Mouse (Mus musculus) thymus, postnatal 0 days (tissue): ENCODE data around the gene Srsf6. TPM values are rescaled to one million over a fixed set of nuclear protein-coding genes. Genes with fewer than 3 reads are reported as not detected.

Experiments used
- DNase-seq: peaks from one replicate; pipeline ENCODE4 v3.0.0-alpha.2; 2015; ENCODE audit warnings: low spot score
- polyA plus RNA-seq: library from polyadenylated mRNA; unstranded; fragments of >200 nt; fragmentation: Nextera tagmentation; extraction: Ambion mirVana; gene quantifications from 2 replicates; pipeline ENCODE4 v1.2.1, GENCODE M21; 2015

Gene Srsf6
- polyA plus RNA-seq, 1 experiment from 2014 or later, result 203 TPM

DNA sequence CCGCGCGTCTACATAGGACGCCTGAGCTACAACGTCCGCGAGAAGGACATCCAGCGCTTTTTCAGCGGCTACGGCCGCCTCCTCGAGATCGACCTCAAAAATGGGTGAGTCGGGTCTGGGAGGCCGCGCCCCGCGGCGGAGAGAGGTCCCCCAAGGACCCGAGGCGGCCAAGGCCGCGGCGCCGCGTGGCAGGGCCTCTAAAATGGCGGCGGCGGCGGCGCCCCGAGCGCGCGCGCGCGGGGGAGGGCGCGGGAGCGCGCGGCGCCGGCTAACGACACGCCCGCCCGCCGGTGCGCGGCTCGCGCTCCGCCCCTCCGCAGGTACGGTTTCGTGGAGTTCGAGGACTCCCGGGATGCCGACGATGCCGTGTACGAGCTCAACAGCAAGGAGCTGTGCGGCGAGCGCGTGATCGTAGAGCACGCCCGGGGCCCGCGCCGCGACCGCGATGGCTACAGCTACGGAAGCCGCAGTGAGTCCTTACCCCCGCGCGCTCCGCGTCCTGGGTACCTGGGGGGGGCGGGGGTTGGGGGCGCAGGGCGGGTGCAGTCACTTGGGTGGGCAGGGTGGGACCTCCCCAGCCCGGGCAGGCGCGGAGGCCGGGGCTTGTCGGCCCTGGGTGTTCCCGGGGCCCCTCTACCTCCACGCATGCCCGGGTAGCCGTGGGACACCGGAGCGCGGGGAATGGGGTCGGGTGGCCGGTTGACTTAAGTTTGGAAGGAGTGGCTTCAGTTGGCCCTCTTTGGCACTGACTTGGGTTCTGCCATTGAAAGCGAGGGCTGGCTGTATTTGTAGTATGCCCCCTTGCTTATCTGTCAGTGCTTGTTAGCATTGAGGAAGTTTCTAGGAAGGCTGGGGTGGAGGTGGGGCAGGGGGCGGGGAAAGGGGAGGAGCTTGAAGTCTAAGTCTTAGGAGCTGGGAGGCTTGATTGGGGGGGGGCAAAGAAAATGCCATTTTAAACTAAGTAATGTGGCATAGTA is 634 bp downstream of the Srsf6 start:
- DNase-seq, result peak; percentile 69

DNA sequence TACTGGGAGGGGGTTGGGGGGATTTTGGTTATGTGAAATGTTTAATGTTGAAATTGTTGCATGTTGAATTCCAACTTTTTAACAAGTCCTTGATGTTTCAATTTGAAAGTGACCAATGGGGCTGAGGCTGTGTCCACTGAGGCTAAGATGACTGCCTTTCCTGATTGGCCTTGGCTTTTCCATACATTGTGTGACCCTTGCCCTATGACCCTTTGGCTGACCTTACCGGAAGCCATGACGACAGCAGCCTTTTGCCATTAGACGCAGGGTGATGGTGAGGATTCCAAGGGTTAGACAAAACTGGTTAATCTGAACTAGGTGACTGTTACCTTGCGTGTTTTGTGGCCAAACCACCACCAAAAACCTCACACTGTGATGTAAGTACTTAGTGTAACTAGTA is 1.4 kb downstream of the Srsf6 start:
- no peak for DNase-seq

DNA sequence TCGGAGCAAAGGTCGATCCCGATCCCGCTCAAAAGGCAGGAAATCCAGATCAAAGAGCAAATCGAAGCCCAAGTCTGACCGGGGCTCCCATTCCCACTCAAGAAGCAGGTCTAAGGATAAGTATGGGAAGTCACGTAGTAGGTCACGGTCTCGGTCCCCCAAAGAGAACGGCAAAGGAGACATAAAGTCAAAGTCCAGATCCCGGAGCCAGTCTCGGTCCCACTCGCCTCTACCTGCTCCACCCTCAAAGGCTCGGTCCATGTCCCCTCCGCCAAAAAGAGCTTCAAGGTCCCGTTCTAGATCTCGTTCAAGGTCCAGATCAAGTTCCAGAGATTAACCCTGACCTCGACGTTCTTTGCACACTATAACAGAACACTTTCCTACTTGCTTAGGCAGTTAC is 3.1 kb downstream of the Srsf6 start:
- no peak for DNase-seq

DNA sequence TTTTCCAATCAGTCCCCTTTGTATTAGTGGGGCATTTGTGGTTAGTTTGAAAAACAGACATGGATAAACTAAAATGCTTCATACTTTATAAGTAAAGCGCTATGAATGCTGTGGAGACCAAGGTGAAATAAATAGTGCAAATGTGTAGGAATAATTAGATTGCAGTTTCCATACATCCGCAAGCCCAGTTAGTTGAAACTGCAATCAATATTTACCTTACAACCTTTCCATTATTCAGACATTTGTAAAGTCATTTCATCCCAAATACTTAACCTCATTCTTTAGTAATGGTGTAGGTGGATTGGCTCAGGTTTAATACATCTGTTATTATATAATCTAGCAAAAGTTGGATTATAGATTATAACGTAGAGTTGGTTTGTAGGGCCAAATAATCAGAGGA is 4.4 kb downstream of the Srsf6 start:
- no peak for DNase-seq

DNA sequence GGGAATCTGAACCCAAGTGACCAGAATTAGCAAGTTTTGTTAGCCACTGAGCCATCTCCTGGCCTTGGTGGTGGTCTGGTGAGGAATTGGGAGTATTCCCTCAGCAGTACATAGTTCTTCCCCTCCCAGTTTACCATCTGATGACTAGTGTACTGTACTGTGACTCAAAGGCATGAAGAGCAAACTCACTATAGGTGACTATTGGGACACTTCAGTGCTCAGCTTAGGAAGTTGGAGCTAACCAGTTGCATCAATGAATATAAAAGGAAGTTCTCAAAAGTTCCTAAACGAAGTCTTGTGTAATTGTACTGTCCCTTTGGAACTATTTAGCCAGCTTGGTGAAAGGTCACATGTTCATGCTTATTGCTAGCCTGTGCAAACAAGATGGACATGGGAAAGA is 8.2 kb downstream of the Srsf6 start:
- DNase-seq, result no peak

DNA sequence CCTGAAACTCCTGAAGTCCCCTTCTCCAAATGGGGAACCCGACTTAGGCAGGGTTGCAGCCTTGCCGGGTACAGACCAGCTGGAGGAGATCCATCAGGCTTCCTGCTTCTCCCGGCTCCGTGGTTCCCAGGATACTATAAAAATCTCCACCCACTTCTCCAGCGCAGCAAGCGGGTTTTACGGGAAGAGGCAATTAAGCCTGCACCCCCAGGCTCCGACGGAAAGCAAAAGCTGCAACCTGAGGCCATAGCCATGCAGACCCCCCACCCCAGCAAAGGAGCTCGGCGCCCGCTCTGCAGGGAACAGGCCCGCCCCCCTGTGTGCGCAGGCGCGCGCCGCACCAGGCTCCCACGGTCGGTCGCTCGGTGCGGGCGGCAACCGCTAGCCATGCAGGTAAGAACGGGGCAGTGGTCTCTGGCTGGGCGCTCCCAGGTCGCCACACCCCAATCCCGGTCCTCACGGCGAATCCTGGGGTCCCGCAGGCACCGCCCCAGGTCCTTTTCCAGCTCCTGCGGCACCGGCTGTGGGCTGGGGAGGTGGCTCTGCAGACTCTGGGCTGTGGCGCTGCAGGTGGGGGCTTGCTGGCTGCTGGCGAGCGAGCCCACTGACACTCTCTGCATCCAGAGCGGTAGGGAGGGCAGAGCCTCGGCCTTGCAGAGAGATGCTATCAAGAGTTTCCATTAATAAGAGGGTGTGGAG is 12.0 kb downstream of the Srsf6 start, which contains the start of gene L3mbtl1:
Gene L3mbtl1, plus strand, starts transcription at position 325 of the 699 bp plus-strand sequence.
- DNase-seq, result no peak

DNA sequence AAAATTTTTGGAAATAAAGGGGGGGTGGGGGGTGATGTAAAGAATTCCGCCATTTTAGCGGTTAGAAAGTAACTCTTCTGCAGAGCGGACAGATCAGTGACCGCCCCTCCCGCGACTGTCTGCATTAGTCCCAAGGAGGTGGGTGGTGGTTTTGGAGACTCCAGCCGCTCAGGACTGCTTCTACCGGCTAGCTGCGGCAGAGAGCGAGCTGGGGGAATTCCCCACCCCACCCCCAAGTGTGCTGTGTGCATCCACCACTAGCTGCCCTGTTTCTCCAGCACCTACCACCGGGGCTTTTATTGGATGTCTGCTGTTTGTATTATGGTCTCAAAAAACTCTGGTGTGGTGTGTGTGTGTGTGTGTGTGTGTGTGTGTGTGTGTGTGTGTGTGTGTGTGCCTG is 12.6 kb downstream of the Srsf6 start:
- DNase-seq, result no peak

DNA sequence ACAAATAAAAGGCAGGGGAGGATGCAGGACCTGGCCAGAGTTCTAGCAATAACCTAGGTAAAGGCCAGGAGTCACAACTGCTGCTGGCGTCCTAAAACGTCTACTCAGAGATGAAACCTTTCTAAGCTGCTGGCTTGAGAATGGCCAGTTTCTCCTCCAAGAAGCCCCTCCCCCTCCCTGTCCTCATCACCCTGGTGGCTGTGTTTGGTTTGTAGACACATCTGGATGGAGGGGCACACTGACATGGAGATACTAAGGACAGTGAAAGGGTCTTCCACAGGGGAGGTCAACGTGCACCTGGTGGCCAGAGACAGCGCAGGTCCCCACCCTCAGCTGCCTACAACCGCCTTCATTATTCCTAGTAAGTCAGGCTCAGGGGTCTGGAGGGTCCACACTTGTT is 15.6 kb downstream of the Srsf6 start:
- no peak for DNase-seq

DNA sequence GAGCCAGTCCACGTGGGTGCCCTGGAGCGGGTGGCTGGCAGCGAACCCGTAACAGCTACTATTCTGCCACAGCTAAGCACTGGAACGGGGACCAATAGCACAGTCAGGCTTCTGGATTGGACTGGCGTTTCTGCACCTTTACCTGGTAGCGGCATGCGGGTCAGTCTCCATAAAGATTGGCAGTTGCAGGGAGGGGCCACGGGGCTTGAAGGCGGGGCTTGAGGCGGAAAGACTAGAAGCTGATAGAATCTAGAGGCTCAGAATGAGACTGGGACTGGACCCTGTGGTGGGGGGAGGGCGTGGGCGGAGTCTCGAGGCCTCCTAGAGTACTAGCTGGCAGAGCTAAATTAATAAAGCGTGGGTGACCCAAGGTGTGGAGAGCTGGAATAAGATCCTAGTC is 16.4 kb downstream of the Srsf6 start:
- no peak for DNase-seq

DNA sequence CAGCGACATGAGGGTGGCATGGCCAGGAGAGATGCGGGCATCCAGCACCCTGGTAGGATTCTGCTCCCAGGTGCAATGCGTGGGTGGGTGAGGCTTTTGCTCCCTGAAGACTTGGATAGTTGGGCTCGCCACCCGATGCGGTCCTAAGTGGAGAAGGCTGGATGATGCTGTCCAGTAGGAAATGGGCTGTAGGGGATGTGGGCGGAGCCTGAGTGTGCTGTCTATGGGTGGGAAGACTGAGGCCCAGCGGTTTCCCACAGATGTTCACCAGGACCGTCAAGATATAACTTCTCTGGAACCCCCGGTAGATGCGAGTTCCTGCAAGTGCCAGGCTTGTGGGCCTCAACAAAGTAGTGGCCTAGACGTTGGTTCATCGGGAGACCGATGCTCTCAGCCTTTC is 16.9 kb downstream of the Srsf6 start:
- no peak for DNase-seq

DNA sequence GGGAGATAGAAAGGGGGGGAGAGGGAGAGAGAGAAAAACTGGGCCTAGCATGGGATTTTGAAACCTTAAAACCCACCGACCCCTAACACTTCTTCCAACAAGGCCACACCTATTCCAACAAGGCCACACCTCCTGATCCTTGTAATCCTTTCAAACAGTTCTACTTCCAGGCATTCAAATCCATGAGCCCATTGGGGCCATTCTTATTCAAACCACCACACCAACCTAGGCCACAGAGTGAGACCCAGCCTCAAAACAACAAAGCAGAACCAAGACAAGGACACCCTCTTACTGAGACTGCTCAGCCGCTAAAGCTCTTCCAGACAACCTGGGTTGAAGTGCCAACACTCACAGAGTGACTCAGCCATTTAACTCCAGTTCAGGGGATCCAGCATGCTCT is 19.4 kb downstream of the Srsf6 start:
- DNase-seq, result no peak

DNA sequence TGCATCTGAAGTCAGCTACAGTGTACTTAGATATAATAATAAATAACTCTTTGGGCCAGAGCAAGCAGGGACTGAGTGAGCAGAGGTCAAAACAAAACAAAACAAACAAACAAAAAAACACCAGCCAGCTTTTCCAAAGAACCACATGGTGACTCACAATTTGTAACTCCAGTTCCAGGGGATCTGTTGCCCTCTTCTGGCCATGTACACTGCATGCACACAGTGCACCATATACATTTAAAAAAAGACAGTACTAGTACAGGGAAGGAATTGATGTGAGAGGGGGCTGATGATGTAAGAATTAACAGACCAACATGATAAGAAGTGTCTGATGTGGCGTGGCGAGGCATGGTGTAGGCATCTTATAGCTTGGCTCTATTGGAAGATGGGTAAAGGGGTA is 25.5 kb downstream of the Srsf6 start:
- no peak for DNase-seq

DNA sequence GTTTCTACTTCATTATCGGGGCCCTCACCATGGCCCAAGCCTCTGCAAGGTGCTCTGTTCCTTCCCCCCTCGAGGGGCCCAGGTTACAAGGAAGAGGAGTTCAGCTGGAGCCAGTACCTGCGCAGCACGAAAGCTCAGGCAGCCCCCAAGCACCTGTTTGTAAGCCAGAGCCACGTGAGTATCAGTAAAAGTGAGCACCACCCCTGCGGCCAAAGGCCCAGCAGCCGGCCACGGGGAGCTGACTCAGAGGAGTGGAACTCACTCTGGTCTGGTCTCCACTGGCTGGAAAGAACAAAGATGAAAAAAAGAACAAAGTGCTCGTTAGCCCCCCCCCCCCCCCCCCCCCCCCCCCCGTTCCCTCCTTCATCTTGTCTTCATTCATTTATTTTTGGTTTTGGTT is 30.0 kb downstream of the Srsf6 start:
- no peak for DNase-seq

DNA sequence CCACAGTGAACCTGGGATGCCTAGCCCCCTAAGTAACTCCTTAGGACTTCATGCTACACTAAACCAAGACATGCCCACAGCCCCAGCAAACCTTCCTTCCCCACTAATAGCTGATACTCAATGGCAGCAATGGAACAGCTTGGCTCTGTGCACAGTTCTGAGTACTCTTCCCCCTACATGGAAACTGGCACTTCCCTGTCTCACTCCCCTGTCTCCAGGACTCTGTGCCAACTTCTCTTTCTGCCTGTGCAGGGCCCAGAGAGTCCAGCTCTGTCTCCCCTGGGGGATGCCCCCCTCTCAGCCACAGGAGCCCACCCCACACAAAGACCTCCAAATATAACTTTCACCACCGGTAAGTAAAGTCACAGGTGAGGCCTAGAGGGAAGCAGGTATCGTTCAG is 35.4 kb downstream of the Srsf6 start:
- DNase-seq, result no peak

DNA sequence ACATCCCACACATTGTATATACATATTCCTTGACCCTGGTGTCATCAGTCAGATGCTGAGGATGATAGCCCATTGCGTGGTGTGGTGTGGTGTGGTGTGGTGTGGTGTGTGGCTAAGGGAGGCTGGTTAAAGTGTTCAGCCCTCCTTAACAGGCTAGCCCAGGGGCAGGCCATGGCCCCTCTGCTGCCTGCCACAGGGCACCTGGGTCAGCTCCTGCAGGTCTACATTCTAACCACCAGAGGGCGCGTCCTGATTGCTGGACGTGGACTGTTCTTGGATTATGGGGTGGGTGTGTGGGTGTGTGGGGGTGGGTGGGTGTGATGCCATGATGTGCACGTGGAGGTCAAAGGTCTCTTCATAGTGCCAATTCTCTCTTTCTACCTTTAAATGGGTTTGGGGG is 37.0 kb downstream of the Srsf6 start:
- DNase-seq, result peak; percentile 46

DNA sequence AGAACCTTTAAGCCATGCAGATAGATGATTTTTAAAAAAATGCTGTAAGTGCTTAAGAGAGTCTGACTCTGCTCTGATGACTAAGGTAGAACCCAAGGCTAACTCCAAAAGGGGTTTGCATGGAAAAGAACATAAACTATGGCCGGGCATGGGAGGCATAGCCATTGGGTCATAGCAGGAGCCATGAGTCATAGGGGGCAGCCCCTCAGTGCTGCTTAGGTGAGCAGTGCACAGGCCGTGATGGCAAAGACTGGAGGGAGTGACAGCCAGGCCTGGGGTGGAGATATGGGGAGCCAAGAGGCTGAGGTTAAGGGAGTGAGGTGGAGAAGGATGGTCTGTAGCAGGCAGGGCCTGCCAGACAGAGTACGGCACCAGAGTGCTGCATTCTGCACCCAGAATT is 37.8 kb downstream of the Srsf6 start:
- DNase-seq, result no peak

DNA sequence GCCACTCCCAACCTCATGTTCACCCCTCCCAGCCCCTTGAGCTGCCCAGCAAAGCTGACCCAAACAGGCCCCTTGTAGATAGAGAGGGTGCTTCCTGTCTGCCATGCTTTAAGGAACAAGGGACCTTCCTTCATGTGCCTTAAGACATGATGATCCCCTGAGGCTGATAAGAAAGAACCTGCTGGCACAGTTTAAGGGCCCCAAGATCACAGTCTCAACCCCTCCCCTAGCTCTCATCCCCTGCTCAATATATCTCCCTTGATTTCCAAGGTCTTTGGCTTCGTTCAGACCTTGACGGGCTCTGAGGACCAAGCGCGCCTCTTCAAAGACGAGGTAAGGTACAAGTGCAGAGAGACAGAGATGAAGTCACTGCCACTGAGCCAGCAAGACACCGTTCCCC is 39.6 kb downstream of the Srsf6 start:
- DNase-seq, result no peak

DNA sequence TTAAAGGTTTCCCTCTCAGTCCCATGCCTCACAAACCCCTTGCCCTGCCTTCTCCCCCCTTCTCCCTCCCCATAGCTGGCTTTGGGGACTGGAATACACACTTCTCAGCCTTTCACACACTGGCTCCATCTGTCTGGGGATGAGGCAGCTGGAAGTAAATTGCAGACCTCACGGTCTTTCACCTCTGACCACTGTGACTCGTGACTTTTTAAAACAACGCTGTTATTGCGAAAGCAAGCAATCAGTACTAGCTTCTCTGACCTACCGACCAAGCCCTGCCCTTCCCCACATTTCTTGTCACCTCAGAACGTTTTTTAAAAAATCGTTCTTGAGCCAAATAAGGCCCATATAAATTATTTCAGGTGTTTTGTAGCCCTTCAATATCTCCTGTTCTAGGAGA is 41.4 kb downstream of the Srsf6 start:
- no peak for DNase-seq

DNA sequence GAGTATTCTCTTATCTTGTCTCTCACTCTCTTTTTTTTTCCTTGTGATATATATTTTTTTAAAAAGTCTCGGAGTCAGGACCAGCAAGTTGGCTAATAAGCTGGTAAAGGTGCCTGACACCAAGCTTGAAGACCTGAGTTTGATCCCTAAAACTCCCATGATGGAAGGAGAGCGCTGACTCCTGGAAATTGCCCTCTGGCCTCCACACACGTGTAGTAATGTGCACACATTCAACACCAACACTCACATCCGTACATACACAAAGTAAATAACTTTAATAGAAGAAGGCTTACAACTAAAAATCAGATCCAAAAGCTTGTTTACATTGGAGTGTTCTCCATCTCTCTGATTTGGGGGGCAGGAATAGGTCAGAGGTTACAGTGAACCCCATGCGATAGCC is 41.9 kb downstream of the Srsf6 start:
- no peak for DNase-seq

DNA sequence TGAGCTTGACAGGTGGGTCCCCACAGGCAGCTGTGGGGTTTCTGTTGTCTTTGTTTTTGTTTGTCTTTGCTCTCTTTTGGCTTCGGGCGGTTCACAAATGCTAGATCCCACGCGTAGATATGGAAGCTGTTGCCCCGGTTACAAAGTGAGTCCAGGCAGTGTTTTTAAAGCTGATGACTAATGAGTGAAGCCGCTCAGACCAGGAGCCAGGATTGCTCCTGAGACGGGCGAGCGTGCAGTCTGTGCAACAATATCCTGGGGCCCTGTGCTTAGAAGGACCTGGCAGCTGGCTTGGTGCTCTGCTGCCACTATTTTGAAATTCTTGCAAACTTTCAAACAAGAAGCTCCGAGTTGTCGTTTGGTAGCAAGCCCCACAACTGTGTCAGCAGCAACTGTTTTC is 42.3 kb downstream of the Srsf6 start:
- DNase-seq, result no peak

DNA sequence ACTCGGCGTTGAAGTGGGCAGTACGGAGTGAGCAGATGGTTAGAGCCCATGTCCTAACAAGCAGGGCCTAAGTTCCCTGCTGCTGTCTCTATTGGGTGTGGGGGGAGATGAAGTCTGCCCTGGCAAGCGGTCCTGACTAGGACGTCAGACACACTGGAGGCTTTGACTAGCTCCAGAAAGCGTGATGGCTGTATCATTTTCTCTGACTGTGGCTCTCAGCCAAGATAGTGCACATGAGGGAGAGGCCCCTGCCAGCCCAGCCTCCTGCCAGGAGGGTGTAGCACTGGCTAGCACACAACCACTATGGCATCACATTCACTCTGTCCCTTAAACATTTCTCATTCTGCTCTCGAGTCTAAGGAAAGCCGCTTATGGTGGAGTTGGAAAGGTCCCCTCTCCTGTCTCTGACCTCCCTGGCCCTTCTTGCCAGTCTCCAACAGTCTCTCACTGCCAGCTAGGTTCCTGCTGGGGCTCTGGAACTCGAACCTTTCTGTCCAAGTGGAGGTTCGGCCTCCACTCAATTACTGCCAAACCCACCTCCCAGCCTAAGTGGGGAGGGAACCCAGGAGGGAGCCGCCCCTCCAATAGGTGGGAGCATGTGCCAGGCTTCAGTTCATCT is 43.9 kb downstream of the Srsf6 start:
- DNase-seq, result no peak

DNA sequence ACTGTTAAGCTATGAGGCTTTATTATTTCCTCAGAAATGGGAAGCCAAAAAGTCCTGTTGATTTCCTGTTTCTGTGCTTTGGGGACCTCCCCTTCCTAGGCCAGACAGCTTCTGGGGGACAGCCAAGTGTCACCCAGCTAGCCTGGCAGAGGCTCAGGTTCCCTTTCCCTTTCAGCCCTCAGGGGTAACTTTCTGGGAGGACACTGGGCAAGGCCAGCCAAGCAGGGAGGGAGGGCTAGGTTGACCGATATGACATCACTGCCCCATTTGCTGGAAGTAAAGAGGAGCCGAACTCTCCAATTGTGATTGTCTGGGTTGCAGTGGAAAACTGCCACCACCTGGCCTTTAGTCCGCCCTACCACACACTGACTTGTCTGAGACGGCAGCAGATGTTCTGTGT is 44.7 kb downstream of the Srsf6 start:
- DNase-seq, result no peak
